Mouse (Mus musculus) embryo, embryonic 11 days (tissue): ENCODE measurements around the gene Calhm2.

Source experiments
- DNase-seq: peaks from one replicate; pipeline ENCODE4 v3.0.0-alpha.2; 2015

Calhm2 gene

DNA sequence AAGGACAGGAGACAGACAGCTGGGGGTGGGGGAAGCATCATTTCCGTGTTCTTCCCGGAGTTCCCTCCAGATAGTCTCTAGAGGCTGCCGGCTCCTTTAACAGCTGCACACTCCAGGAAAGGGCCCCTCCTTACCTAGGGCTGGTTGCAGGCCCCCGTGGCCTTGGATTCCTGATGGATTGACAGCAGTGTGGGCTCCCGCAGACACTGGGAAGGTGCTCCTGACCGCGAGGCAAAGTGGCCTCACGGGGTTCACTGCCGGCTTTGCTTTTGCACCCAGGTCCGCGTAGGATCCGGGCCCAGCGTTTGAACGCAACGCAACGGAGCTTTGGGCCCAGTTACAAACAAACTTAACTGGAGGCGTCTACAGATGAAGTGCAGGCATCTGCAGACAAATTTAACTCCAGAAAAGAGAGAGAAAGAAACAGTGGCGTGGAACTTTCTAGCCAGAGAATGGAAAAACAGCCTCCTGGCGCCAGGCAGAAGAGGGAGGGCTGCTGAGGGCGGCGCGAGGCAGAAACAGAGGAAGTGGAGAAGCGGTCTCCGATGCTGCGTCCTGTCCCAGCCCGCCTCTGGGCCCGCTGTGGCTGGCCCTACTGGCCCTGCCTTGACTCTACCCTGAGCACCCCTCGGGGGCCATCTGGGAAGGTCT lies at the start of gene Calhm2:
Gene Calhm2, minus strand, starts transcription at position 524 of the 651 bp plus-strand sequence.
- peak; percentile 60 for DNase-seq

DNA sequence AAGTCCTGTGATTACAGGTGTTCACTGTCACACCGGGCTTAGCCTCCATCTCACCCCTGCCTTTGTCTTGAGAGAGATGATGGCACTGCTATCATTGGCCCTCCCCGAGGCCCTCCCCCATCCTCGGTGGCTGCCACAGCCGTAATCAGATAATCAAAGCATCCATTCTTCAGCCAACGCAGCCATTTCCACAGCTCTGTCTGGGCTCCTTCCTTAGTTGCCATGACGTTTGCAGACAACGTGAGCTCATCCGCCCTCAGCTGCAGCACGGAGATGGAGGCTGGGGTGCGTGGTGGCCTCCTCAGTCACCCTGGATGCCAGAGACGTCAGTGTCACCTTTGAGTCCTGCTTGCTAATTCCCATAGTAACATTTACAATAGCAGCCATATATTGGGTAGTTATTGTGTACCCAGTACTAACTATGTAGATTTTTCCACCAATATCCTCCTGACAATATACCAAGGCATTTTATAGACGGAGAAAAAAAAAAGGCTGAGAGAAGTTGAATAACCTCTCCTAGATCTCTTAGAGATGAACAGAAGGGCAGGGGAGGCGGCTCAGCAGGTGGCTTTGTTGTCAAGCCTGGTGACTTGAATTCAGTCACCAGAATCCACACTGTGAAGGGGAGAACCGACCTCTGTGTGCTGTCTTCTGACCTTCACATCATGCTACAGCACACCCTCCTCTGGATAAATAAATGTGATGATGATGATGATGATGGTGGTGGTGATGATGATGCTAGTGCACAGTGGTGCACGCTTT lies 48.6 kb upstream of the Calhm2 start:
- no peak for DNase-seq

DNA sequence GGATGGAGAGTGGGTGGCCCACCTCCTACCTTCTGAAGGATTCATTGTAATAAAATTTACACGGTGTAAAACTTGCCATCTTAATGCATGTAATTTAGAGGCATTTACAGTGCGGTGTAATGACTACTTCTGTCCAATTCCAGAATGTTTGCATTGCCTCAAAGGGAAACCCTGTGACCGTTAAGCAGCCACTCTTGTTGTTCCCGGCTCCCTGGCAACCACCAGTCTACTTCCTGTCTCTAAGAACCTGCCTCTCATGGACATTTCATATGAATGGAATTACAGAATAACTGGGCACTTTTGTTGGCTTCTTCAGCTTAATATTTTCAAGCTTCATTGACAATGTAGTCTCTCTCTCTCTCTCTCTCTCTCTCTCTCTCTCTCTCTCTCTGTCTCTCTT lies 46.6 kb upstream of the Calhm2 start:
- DNase-seq = no peak

DNA sequence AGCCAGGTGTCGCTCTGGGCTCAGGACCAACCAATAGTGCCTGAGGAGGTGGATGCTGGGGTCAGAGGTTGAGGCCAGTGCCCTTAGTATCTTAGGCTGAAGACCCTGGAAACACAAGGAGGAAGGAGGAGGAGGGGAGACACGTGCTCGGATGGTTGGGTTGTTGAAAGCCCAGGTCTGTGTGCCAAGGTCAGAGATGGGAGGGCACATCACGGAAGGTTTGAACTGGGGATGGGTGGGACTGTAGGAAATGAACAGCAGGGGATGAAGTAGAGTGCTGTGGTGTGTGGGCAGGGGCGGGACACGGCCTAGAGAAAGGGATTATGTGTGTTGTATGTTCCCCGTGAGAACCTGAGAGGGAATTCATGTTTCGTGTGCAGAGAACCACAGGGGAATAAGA lies 46.1 kb upstream of the Calhm2 start:
- DNase-seq = no peak

GRCm38 (mm10) chr19:47180011-47180410 lies 41.9 kb upstream of the Calhm2 start:
- DNase-seq = no peak

DNA sequence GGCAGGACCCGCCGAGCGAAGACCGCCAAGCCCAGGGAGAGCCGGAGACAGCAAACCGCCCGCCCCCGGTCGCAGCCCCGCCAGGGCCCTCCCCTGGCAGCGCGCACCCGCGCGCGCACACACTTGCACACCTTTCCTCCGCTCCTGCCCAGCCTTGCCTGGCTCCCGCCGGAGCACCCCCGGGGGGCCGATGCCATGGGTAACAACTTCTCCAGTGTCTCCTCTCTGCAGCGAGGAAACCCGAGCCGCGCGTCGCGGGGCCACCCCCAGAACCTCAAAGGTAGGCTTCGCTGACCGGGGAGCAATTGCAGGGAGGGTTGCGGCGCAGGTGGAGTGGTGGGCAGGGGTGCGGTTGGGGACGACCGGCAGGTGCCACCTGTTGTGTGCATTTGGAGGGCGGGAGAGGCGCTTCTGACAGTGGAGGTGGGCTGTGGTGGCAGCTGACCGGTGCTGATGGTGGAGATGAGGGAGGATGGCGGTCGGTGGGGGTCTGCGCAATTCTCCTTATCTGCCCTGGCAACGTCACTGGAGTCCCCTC lies 41.2 kb upstream of the Calhm2 start:
- peak; percentile 41 for DNase-seq

DNA sequence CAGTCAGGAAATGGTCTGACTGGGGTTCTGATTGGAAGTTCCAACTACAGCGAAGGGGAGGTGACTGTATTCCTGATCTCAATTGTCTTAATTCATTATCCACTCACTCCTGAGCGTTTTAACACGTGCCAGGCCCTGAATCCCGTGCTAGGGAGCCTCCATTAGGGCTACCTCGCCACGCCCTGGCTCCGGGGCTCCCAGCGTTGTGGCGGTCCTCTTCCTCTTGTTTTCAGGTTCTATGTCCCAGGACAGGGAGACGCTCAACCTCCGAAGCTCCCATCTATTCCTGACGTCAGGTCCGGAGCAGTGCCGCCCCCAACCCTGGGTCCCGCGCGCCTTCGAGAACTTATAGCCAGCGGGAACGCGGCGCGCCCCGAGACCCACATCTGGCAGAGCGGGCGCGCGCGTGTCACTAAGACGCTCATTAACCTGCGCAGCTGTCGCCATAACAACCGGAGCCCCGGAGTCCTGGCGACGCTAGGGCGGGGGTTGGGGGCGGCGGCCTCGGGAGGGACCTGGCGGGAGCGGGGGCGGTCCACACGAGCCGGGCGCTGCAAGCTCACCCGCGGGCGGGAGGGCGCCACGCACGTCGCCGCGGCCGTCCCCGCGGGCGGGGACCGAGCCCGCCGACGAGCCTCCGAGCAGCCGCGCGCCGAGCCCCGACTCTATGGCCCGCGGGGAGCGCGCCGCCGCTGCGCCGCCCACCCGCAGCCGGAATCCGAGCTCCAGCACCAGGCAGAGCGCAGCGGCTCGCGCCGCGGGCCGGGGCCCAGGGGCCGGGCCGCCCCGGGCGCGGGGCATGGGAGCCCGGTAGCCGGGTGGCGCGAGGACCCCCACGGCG lies 40.6 kb upstream of the Calhm2 start, which contains the start of gene Neurl1a:
Gene Neurl1a, plus strand, starts transcription at position 390 of the 841 bp plus-strand sequence.
- DNase-seq = peak; percentile 85

GRCm38 (mm10) chr19:47178001-47178400 lies 39.9 kb upstream of the Calhm2 start:
- DNase-seq = peak; percentile 60

GRCm38 (mm10) chr19:47176916-47177505 lies 38.9 kb upstream of the Calhm2 start:
- DNase-seq = no peak

- no peak for DNase-seq
Observed at GRCm38 (mm10) chr19:47175472-47175871, 37.4 kb upstream of the Calhm2 start.

DNA sequence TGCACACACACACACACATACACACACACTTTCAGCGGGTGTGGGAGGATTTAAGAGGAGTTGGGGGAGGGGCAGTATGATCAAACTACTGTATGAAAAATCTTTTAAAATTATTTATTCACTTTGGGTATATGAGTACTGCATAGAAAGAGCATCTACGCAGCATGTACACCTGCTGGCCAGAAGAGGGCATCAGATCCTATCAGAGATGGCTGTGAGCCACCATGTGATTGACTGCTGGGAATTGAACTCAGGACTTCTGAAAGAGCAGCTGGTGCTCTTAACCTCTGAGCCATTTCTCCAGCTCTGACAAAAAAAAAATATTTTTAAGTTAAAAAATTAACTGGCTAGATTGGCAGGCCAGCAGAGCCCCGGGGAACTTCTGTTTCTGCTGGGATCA lies 36.4 kb upstream of the Calhm2 start:
- DNase-seq = peak; percentile 47

DNA sequence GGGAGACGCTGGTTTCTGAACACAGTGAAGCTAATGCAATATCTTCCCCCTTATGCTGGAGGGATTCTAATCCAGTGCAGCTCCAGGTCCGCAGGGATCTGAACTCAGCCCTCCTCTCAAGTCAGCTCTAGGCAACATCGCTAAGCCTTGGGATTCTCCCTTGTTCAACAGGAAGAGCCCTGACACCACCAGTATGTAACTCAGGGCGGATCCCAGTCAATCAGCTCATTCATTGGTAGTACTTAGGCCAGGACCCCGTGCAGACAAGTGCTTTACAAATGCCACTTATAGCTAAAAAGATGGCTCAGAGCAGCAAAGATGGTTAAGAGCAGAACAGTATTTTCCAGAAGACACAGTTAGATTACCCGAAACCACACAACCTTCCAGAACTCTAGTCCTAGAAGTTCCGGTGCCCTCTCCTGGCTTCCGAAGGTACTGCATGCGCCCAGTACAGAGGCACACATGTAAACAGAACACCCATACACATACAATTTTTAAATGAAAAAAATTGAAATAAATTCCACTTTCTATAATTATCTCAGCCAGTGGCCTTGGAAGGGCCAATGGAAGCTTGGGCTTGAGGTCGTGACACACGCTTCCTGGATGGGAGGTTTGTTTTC lies 30.8 kb upstream of the Calhm2 start:
- DNase-seq = peak; percentile 87

- DNase-seq = peak; percentile 84
Observed at GRCm38 (mm10) chr19:47168223-47168622, 30.1 kb upstream of the Calhm2 start.

- no peak for DNase-seq
Observed at GRCm38 (mm10) chr19:47167617-47168214, 29.6 kb upstream of the Calhm2 start.

DNA sequence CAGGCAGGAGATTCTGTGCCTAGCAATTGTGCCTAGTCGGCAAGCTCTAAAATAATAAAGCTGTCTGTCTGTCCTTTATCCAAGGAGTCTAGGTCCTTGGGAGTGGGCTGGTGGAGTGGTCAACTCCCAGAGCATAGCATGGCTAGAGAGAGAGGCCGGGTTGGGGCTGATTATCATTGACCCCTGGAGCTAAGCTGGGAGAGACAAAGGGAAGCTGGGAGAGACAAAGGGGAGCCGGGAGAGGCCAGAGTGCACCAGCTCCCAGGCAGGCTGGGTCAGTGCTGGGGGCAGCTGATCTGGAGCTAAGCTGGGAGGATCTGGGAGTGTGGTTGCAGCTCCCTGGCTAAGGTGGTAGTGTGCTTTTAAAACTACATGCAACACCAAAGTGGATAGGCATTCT lies 28.7 kb upstream of the Calhm2 start:
- DNase-seq = no peak

- no peak for DNase-seq
Observed at GRCm38 (mm10) chr19:47163176-47163744, 25.2 kb upstream of the Calhm2 start.

GRCm38 (mm10) chr19:47161669-47162068 lies 23.6 kb upstream of the Calhm2 start:
- no peak for DNase-seq

GRCm38 (mm10) chr19:47157664-47158063 lies 19.6 kb upstream of the Calhm2 start, which contains the start of gene Calhm3:
TSS of gene Calhm3 (minus strand) at chr19:47157764.
- no peak for DNase-seq

DNA sequence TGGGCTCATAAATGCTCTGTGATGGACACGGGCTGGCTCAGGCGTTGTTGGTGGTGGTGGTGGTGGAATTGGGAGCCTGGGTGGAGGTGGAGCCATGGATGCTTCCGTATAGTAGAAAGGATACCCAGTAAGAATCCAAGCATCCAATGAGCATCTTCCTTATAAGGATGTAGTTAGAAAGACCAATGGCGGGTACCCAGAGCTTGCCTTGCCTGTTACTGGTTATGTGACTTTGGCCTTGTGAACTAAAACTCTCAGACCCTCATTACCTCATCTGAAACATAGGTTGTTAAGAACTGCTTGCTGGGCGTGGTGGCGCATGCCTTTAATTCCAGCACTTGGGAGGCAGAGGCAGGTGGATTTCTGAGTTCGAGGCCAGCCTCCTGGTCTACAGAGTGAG lies 15.7 kb upstream of the Calhm2 start:
- DNase-seq = no peak

DNA sequence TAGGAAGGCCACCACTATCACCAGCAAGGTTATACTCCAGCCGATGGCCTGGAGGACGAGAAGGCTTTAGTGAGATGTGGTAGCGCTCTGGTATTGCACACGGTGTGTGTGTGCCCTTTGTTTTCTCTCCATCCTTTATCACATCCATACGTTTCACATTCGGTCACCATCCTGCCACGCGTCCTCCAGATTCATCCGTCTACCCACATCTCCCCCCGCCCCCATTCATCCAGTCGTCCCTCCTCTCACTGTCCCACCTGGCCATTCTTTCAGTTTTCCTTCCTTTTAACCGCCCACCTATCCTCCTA lies 13.9 kb upstream of the Calhm2 start:
- DNase-seq = no peak

GRCm38 (mm10) chr19:47151332-47152061 lies 13.4 kb upstream of the Calhm2 start:
- DNase-seq = peak; percentile 40
